Mouse (Mus musculus) liver, adult 2 months (tissue): ENCODE data around the gene Eps8. TPM values are rescaled to one million over a fixed set of nuclear protein-coding genes. Genes with fewer than 3 reads are reported as not detected.

ENCODE experiments used
- DNase-seq: peaks from one replicate; pipeline ENCODE4 v3.0.0-alpha.2; 2011; ENCODE audit warnings: low read depth, low spot score; ENCODE audit errors: extremely low read depth
- H3K27ac ChIP-seq: fragments of 200-500 bp; replicated peaks from 2 replicates; pipeline ENCODE4 v1.5.1; 2012; ENCODE audit warnings: low read depth, mild to moderate bottlenecking, control low read depth, inconsistent platforms, low read length; ENCODE audit not compliant: insufficient read depth
- H3K27me3 ChIP-seq: fragments of 200-500 bp; 2 replicates; pipeline ENCODE4 v1.6.1; 2012; ENCODE audit warnings: mild to moderate bottlenecking, moderate library complexity, low read length, inconsistent platforms; ENCODE audit not compliant: control insufficient read depth, insufficient read depth
- H3K36me3 ChIP-seq: fragments of 200-500 bp; 2 replicates; pipeline ENCODE4 v1.6.1; 2012; ENCODE audit warnings: low read length, inconsistent platforms; ENCODE audit not compliant: control insufficient read depth, insufficient read depth
- H3K4me1 ChIP-seq: fragments of 200-500 bp; 2 replicates; pipeline ENCODE4 v1.6.1; 2011; ENCODE audit warnings: low read length; ENCODE audit not compliant: control insufficient read depth, insufficient read depth
- H3K4me3 ChIP-seq: fragments of 200-500 bp; 2 replicates; pipeline ENCODE4 v1.5.1; 2011; ENCODE audit warnings: low read depth, mild to moderate bottlenecking, control low read depth, low read length, moderate library complexity; ENCODE audit not compliant: insufficient read depth
- H3K79me2 ChIP-seq: fragments of 200-500 bp; 2 replicates; pipeline ENCODE4 v1.6.1; 2012; ENCODE audit warnings: inconsistent platforms, mild to moderate bottlenecking, low read length, moderate library complexity; ENCODE audit not compliant: control insufficient read depth, insufficient read depth
- H3K9ac ChIP-seq: fragments of 200-500 bp; 2 replicates; pipeline ENCODE4 v1.6.1; 2012; ENCODE audit warnings: low read depth, mild to moderate bottlenecking, control low read depth, inconsistent platforms, low read length
- CTCF ChIP-seq: fragments of 200-500 bp; IDR thresholded peaks from 2 replicates; pipeline ENCODE4 v1.5.1; 2011; ENCODE audit warnings: low read depth, low read length, control low read depth
- POLR2A ChIP-seq: fragments of 200-500 bp; IDR thresholded peaks from 2 replicates; pipeline ENCODE4 v1.6.1; 2011; ENCODE audit warnings: low read length, control low read depth; ENCODE audit not compliant: insufficient read depth; ENCODE audit errors: extremely low read depth
- WGBS: fragments of 180-500 bp; shearing (Covaris S2); methylation state at CpG from one replicate; pipeline ENCODE4 v1.1.7; 2018; 5-methylcytosine and 5-hydroxymethylcytosine counted together
- polyA plus RNA-seq: library from polyadenylated mRNA; depleted of rRNA; stranded (reverse); fragments of >200 nt; gene quantifications from 2 replicates; pipeline ENCODE4 v1.2.3, GENCODE M21; 2012
- total RNA-seq: library from RNA; depleted of rRNA; stranded (reverse); fragments of >200 nt; gene quantifications from 2 replicates; pipeline ENCODE4 v1.2.3, GENCODE M21; 2014

Gene Eps8
- total and polyA plus RNA-seq, 2 experiments, result 0.89 to 2.2 TPM

DNA sequence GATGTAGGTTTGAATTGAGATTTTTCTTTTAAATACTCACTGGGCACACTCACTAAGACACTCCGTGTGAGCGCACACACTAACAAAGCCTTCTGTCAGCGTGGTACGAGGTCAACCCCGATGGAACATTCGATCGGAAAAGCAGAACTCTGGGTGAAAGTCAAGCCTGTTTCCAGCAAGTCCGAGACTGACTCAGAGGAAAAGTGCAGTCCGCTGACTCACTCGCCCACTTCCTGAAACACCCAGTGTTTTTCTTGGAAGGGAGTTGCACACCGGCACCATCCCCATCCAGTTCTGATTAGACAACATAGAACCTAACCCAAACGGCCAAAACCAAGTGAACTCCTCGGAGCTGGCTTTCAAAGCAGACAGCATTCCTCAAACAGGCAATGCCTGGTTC lies 95.8 kb downstream of the Eps8 start:
- peaks cover 3% of the 10 kb centered on the region; the same call in 1 of the 2 replicates for H3K4me1 ChIP-seq
- no peak overlapping the region for H3K9ac ChIP-seq
- no peaks in the 10 kb centered on the region for H3K79me2 ChIP-seq
- H3K27me3 ChIP-seq, result no peaks in the 10 kb centered on the region
- H3K4me3 ChIP-seq, result no peak overlapping the region
- DNase-seq, result peak; percentile 31
- no peaks in the 10 kb centered on the region for H3K36me3 ChIP-seq
- 0 out of 2 replicates have a peak overlapping the region, but pooled peaks have one; percentile 21 for H3K27ac ChIP-seq
- TF ChIP-seq POLR2A (no peak), CTCF (no peak)
- WGBS, result 63% methylated on average over 13 of the region's 13 CpGs

DNA sequence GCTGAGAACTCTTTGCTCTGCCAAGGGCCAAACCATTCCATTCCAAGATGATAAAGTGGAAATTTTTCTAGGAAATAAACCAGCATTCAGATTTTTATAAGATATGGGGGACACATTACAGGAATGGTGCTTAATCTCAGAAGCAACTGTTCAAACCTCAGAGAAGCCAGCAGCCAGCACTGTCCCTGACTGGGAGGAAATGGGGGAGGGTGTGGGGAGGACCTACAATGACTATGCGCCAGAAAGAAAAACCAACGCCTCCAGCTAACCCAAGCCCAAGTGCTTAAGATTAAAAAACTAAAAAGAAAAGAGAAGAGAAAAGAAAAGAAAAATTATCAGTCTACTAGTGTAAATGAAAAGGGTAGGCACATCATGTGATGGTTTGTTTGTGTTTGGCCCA lies 97.0 kb downstream of the Eps8 start:
- 54% methylated on average over 2 of the region's 2 CpGs for WGBS
- Histone ChIP-seq H3K27me3 (no peaks in the 10 kb centered on the region), H3K36me3 (no peaks in the 10 kb centered on the region), H3K4me3 (no peak overlapping the region), H3K79me2 (no peaks in the 10 kb centered on the region), H3K4me1 (peaks cover 3% of the 10 kb centered on the region; the same call in 1 of the 2 replicates), H3K9ac (no peak overlapping the region), H3K27ac (no peak overlapping the region)
- DNase-seq, result no peak
- TF ChIP-seq CTCF (no peak), POLR2A (no peak)

DNA sequence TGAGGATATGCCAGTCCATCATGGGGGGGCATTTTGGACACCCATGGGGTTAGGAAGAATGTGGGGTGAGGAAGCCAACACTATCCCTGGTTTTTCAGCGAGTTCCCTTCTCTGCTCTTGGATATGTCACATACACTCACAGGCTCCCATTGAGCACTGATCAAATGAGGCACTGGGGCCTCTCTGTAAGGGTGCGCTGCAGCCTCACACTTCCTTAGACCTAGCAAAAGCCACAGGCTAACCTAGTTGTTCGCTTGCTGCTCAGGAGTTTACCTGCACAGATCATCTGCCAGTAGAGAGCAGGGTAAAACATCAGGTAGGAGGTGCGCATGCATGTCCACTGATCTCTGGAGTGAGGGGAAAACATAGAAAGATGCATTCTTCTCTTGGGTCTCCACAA lies 97.5 kb downstream of the Eps8 start:
- Histone ChIP-seq H3K27me3 (no peaks in the 10 kb centered on the region), H3K4me1 (peaks cover 3% of the 10 kb centered on the region; the same call in 1 of the 2 replicates), H3K36me3 (no peaks in the 10 kb centered on the region), H3K4me3 (no peak overlapping the region), H3K27ac (no peak overlapping the region), H3K9ac (no peak overlapping the region), H3K79me2 (no peaks in the 10 kb centered on the region)
- TF ChIP-seq POLR2A (no peak), CTCF (no peak)
- DNase-seq, result no peak
- 87% methylated on average over 4 of the region's 4 CpGs for WGBS

DNA sequence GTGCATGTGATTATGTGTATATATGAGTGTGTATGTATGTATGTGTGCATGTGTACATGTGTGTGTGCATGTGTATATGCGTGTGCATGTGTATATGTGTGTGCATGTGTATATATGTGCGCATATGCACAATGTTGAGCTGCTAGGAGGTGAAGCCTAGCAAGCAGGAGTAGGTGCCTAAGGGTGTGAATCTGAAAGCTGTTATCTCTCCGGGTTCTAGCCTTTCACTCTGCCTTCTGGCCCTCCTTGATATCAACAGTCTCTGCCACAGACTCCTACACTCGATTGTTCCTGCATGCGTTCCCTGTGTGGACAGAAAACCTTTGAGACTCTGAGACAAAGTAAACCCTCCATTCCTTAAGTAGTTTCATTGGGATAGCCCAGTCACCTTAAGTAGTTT lies 98.0 kb downstream of the Eps8 start:
- Histone ChIP-seq H3K36me3 (no peaks in the 10 kb centered on the region), H3K27ac (no peak overlapping the region), H3K9ac (no peak overlapping the region), H3K27me3 (no peaks in the 10 kb centered on the region), H3K79me2 (no peaks in the 10 kb centered on the region), H3K4me1 (peaks cover 3% of the 10 kb centered on the region; the same call in 1 of the 2 replicates), H3K4me3 (no peak overlapping the region)
- TF ChIP-seq CTCF, result no peak
- TF ChIP-seq POLR2A, result no peak
- no peak for DNase-seq
- WGBS, result 92% methylated on average over 5 of the region's 5 CpGs

DNA sequence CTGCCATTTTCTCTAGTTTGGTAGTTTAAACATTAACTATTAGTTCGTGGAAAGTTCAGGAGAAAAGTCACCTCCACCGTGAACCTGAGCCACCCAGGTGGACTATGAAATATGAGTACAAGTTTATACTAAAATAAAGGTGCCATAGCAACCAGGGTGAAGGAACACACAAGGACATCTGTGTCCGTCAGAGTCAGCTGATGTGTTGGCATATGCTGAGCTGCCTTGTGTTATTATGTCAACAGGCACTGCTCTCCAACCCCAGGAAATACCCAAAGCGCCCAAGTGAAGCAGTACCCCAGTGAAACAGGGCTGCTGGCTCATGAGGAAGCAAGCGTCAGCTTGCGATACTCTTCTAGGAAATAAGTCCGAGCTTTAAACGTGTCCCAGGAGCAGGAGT lies 104.5 kb downstream of the Eps8 start:
- no peak overlapping the region for H3K9ac ChIP-seq
- H3K27ac ChIP-seq, result no peak overlapping the region
- H3K4me3 ChIP-seq, result no peak overlapping the region
- H3K27me3 ChIP-seq, result 0 out of 2 replicates have a peak, but pooled peaks cover 1% of the 10 kb centered on the region
- H3K4me1 ChIP-seq, result no peaks in the 10 kb centered on the region
- 62% methylated on average over 8 of the region's 8 CpGs for WGBS
- no peaks in the 10 kb centered on the region for H3K79me2 ChIP-seq
- H3K36me3 ChIP-seq, result no peaks in the 10 kb centered on the region
- TF ChIP-seq CTCF, result no peak
- peak; percentile 17 for DNase-seq

DNA sequence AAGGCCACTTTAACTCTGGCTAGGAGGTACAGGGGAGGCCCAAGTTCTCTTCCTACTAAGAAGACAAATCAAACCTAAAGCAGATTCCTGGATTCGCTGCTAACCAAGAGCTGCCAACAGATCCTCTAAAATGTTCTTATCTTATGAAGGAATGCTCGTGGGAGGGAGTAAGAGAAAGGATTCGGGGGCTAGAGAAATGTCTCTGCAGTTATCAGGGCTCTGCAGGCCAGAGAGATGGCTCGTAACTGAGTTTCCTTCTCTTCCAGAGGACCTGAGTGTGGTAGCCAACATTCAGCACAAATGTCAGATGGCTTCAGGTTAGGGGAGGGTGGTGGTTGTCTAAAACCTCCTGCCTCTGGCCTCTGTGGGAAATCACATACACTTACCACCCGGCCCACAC lies 106.1 kb downstream of the Eps8 start:
- Histone ChIP-seq H3K79me2 (no peaks in the 10 kb centered on the region), H3K9ac (no peak overlapping the region), H3K27me3 (0 out of 2 replicates have a peak, but pooled peaks cover 4% of the 10 kb centered on the region), H3K36me3 (no peaks in the 10 kb centered on the region), H3K4me3 (no peak overlapping the region), H3K4me1 (no peaks in the 10 kb centered on the region), H3K27ac (no peak overlapping the region)
- 70% methylated on average over 5 of the region's 5 CpGs for WGBS
- no peak for DNase-seq
- TF ChIP-seq CTCF (no peak), POLR2A (no peak)
